Mouse (Mus musculus) cerebellum, adult 2 months (tissue): ENCODE measurements around the gene Eif3g.

Experiments used
- CTCF ChIP-seq: fragments of 200-500 bp; IDR thresholded peaks from 2 replicates; pipeline ENCODE4 v1.5.1; 2011; ENCODE audit warnings: low read depth, mild to moderate bottlenecking, control low read depth, low read length, moderate library complexity, borderline replicate concordance; ENCODE audit not compliant: insufficient read depth
- POLR2A ChIP-seq: fragments of 200-500 bp; IDR thresholded peaks from 2 replicates; pipeline ENCODE4 v1.6.1; 2011; ENCODE audit warnings: low read length, control low read depth, borderline replicate concordance; ENCODE audit not compliant: insufficient read depth

GRCm38 (mm10) chr9:20943396-20943795, 45.0 kb upstream of the Eif3g start:
- TF ChIP-seq CTCF (no peak), POLR2A (no peak)
